Mouse (Mus musculus): ENCODE data around the gene Igf1r.

The Igf1r gene

DNA sequence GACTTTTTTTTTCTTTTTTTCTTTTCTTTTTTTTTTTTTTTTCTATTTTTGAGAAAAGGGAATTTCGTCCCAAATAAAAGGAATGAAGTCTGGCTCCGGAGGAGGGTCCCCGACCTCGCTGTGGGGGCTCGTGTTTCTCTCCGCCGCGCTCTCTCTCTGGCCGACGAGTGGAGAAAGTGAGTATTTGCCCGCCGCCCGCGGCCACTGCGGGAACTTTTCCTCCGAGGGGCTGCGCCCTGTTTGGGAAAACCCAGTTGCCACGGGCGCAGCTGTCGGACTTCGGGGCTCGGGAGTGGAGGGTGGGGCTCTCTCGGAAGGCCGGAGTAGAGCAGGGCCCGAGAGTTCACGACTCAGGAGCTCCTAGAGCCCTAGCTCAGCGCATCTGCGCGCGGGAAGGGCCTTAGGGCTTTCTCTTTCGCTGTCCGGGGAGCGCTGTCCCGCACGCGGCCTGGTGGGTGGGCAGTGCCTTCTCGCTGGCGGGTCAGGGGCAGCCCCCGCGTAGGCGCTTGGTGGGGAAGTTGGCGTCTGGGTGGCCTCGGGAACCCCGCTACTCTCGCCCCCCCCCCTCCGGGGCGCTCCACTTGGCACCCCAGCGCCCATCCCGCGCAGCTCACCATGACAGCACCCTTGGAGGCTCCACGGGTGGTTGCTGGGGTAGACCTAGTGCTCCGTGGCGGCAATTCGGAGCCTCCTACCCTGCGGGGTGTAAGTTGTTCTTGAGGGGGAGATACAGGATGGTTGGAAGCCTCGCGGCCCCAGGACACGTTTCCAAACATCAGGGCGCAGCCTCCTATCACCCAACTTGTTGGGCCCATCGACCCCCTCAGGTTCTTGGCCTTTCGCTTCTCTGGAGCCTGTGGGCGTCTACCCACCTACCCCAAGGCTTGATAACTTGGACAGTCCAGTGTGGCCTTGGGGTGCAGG, at the start of gene Igf1r:
TSS of gene Igf1r (plus strand) at position 51 of the 924 bp plus-strand sequence.
- peak; percentile 36 to 55 for DNase-seq

DNA sequence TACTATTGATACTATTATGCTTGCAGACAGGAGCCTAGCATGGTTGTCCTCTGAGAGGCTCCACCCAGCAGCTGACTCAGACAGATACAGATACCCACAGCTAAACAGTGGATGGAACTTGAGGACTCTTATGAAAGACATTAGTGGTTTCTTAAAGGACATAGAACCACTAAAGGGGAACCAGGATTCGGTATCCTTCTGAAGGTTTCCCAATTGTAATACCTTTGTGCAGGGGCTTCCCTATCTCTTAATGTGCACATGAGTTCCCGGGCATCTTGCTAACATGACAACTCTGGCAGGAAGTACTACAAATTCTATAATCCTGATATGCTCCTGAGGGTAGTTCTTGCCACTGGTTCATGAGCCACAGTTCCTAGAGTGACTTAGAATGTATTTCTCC, 46.3 kb upstream of the Igf1r start:
- no peak for DNase-seq

DNA sequence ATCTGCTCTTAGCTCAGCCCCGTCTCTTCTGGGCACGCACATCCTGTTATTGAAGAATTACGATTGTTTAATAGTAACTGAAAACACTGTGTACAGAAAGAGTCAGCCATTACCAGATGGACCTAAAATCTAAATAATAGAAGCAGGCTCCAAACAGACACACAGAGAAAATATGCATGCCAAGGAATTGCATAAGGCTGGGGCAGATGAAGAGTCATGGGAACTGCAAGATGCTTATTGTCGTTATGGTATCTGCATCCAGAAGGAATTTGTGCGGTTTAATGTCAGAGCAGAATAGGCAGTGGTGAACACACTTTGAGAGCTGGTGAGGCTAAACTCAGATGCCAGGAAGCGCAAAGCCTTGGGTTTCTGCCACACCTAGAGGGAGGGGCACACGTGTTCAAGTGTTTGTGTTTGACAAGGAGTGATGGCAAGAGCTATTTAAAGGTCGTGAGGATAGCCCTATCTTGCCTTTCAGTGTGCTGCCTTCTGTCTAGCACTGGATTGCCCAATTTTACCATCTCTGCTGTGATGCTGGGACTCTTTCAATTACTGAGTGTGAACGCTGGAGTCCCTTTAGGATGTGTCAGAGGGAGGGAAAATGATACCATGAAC, 44.7 kb upstream of the Igf1r start:
- no peak for DNase-seq

DNA sequence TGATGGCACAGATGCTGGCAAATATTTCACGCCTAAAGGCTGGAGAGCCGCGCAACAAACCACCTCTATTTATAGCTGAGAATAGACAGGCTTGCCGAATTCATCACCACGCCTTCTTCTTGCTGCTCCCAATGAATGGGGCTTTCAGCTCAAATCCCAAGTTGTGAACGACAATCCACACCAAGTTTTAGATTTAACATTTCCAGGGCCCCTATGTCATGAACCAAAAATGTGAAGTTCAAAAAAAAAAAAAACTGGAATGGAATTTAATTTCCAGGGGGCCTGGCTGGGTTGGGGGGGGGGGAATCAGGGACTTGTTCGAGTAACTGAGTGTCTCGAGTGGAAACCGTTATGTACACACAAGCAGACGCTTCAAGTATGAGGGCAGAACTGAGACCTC, 42.1 kb upstream of the Igf1r start:
- DNase-seq, result no peak

DNA sequence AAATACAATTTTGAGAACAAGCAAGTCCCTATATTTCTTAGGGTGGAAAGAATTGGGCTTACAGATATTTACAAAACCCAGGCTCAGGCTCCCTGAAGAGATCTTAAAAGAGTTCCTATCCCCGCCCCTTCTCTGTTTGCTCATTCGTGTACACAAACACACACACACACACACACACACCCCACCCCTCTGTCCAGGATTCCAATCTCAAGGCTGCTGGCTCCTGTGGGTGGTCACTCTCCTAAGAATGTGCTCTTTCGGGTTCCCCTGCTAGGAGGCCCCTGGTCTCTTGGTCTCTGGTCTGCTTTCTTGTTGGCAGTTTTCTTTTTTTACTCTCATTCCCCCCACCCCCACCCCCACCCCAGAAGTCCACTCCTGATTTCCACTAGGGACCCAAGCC, 41.7 kb upstream of the Igf1r start:
- no peak for DNase-seq

DNA sequence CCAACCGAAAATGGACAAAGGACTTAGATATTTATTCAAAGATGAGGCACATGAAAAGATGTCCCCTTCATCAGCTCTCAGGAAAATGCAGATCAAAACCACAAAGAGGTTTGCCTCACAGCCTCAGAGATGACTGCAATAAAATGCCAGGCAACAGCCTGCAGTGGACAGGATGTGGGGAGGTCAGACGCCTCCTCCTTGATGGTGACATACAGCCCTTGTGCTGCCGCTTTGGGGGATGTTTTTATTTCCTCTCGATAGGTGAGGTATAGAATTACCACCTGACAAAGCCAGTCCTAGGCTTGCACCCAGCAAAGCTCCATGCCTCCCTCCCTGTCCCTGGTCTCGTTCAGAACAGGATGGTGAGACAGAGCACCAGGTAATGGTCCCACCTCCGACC, 40.8 kb upstream of the Igf1r start:
- no peak for DNase-seq

DNA sequence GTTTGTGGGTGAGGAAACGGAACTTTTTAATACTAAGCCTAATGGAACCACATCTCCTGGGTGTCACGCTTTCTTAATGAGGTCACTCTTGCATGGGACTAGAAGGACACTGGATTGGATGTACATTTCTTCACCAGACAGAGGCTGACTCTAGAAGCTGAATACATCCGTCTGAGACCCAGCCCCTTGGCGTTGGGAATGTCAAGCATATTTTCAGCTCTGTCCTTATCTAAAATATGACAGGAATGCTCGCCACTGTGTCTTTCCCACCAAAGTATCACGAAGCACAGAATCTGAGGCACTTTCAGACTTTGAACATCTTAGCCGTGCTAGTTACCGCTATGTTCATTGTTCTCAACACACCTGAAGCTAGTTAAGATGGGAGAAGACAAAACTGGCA, 35.7 kb upstream of the Igf1r start:
- DNase-seq, result no peak

DNA sequence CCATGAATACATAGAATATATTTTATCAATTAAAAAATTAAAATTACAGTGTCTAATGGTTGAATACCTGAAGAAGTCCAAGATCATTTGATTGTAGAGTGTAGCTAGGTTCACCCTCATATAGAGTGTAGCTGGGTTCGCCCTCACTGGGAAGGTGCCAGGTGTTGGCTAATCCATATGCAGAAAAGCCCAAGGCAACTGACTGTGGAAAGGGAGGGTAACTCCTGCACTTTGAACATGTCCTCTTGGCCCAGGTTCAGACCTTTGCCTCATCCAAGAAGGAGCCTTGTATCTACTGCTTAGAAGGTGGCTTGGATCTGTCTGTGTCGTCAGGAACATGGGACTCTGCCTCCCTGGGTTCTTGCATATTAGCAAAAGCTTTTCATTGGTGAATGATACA, 34.9 kb upstream of the Igf1r start:
- no peak for DNase-seq

DNA sequence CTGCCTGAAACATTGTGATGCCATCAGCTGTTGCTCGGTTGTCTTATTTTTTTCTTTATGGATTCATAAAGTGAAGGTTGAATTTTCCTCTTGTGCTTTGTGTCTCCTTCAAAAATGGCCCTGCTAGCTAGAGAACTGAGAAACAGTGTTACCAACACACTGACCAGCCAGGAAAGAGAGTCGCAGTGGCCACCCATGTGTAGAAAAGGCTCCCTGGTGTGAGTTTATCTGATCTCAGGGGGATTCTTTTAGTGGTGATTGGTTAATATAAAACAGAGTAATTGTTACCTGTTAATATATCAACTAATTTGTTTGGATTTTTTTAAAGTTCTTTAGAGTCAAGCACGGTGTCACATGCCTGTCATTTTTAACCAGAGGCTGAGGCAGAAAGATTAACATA, 33.2 kb upstream of the Igf1r start:
- no peak for DNase-seq

DNA sequence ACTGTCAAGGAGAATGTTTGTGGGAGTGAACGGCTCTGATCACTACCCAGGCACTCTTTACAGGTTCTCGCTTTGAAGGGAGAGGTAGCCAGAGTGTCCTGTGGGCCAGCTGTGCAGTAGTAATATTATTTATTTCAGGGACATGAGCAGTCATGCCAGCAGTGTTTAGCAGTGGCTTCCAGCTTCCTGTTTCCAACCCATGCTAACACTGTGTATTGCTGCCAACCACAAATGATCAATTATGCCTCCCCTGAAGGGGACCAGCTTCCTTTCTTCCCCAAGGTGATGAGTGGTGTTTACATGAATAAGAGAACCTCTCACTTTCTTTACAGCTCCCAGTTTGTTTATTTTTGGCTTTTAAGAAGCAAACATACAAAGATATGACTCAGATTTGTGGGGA, 28.4 kb upstream of the Igf1r start:
- DNase-seq, result no peak

DNA sequence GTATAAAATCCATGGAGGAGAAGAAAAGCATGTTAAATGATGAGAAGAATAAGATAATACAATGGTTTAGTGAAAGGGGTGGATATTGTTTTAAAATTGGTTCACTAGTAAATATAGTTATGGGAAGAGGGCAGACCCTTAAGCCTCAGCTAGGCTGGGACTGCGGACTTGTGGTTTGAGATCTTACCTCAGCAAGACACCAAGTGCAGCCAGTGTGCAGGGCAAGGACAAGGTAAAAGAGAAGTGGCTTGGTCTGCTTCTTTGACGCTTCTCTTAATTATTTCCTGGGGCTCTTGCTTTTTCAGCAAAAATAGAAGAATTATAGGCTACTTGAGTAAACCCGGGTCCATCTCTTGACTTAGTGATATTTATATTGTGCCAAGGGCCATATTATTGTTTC, 22.5 kb upstream of the Igf1r start:
- DNase-seq, result no peak

DNA sequence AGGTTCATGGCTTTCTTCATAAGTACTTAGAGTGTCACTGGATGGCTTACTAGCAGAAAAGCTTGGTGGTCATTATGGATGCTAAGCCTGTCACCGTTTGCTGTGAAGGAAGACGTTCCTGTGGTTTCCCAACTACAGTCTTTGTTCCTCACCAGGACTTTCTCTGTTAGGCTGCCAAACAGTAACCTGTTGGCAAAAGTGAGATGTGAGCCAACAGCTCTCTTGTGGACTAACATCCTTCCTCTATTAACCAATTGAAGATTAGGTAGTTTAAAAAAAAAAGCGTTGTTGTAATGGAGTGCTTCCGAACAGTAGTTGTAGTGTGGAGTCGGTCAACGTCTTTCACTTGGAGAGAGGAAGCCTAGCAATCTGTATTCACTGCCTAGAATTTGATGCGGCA, 15.8 kb upstream of the Igf1r start:
- DNase-seq, result no peak

DNA sequence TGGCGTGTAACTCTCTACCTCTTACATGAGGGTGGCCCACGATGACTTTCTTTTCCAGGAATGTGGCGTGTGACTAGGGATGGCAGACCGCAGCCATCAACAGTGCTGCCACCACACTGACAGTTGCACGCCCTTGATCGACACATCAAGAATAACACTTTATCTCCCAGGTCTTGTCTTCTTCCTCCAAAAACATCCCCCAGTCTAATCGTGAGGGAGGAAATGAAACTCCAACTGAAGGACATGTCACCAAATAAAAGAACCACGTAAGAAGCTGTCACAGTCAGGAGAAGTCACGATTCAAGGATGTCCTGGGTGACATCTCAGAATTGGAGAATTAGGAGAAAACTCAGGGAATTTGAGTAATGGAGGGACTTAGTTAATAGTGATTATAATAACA, 8.8 kb upstream of the Igf1r start:
- no peak for DNase-seq

DNA sequence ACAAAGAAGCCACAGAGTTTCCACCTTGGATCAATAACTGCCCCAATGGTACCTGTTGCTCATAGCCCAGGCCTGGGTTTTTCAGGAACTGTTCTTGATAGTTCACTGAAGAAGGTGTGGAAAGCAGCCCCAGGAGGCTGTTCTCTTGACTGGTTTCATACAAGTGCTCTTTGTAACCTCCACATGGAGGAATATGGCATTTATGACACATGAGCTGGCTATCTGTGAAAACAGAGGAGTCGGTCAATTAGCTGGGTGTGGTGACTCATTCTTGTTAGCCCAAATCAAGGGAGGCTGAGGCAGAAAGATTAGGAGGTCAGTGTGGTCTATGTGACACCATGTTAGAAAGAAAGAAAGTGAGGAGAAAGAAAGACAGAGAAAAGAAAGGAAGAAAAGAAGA, 5.7 kb upstream of the Igf1r start:
- DNase-seq, result no peak

DNA sequence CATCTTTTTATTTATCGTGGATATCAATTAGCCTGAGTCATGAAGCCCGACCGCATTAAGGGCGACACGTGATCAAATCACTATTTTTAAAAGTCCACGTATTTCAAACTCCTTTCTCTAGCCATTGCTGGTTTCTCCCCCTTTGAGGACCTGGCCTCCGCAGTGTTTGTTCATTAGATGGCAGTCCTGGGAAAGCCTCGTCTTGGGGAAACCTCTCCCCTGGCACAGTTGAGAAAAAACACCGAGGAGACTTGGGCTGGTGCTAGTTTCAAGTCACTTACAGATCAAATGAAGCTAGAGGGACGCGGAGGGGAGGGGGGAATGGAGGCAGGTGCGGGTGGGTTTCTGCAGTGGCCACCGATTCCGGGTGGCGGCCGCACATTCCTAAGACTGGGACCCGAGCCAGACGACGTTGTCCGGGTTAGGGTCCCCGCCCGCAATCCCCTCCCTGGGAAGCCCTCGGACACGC, 2.2 kb upstream of the Igf1r start:
- no peak for DNase-seq

DNA sequence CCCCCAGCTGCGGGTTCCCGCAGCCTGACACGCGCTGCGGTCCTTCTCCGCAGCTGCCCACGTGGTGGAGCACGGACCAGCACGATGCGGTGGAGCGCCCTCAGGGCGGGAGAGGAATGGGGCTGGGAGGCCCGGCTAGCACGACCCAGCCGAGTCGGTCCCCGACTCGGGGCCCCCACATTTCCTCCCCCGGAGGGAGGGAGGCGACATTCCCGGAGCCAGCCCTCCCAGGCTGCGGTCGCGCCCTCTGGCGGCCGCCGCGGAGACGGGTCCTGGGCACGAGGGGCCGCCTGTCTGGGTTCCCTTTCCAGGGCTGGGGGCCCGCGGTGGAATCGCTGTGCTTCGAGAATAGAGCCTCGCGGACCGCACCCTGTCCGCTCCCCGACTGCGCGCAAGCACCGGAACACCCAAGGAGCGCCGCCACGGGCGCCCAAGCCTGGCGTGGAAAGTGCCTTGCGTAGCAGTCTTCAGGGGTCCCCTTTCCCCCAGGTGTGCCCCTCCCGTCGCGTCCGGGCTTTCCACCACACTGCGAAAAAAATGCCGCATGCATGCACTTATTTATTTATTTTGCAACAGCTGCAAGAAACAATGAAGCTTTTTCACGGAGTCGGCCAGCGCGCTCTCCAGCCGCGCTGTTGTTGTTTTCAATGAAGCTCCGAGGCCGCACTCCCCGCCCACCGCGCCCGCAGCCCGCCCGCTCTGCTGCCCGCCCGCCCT, 1.7 kb upstream of the Igf1r start:
- peak; percentile 81 to 86 for DNase-seq

DNA sequence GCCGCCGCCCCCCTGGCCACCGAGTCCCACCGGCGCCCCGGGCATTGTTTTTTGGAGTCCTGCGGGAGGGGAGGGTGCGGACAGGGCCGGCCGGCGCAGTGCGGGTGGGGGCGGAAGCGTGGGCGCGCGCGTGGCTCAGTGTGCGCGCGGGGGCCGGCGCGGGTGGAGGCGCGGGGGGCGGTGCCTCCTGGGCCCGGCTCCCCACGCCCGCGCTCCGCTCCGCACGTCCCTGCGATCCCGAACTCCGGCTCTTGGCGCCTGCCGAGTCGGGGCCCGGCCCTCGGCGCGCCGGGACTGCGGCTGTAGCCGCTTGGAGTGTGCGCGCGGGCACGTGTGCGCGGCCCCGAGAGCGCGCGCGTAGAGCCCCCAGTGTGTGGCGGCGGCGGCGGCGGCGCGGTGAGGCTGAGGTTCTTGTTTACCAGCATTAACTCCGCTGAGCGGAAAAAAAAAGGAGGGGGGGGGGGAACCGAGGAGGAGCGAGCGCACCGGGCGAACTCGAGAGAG, 1.0 kb upstream of the Igf1r start:
- DNase-seq, result peak; percentile 91 to 93

DNA sequence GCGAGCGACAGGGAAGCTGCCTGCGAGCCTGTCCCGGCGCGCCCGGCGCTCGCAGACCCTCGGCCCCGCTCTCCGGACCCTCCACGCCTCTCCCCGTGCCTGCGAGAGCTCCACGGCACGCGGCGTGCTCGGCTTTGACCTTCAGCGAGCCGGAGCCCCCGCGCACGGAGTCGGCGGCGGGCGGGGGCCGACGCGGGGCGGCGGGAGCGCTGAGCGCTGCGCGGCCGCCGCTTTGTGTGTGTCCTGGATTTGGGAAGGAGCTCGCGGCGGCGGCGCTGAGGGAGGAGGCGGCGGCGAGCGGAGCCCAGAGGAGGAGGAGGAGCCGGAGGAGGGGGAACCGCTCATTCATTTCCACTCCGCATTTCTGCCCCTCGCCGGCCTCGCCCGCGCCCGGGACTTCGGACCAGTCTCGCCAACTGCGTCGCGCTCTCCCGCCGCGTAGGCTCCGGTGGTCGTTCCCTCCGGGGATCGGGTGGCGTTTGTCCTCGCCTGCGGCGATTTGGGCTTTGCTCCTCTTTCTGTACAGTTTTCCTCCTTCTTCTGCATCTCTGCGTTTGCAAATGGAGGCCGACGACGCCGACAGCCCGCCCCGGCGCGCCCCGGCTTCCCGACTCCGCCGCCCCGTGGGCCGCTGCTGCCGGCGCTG, 468 bp upstream of the Igf1r start:
- peak; percentile 66 to 71 for DNase-seq

DNA sequence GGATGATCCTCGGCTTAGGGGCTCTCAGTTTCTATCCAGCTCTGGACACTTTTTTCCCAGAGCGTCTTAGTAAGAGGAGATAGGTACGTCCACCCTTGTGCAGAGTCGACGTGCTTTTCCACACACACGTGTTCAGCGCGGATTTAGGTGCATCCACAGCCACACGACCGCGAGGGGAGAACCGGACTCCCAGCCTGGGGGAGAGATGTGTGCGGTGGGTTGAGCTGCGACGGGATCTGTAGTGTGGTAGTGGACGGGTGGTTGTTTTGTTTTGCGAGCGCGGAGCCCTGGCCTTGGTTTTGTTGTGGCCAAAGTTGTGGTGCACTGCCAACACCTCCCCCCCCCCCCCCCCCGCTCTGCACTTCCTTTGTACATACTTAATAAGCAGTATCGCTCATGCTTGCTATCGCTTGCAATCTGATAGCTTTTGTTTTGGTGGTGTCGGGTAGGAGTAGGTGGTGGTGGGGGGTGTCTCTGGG, 1.2 kb downstream of the Igf1r start:
- DNase-seq, result peak; percentile 13 to 25

DNA sequence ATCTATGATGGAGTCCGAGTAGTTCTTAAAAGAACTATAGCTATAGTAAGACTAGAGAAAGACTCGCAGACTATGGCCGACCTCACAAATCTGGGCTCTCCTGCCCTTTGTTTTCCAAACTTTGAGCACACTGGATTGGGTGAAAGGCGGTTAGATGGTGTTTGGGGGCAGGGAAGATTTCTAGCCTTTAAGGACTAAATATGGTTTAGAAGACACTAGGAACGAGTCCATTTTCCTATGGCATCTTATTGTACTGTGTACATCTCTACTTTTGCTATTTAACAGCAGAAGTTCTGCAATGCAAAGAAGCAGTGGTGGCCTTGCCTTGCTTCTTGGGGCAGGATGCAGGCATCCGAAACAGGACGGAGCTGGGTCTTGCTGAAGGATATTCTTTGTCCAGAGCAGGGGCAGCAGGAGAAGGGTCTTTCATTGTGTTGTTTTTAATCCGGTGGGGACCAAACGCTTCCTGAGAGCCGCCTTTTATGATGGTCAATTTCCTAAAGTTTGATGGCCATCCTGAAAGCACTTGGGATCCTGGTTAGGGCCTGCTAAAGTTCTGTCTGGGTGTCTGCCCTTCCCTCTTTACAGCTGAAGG, 2.1 kb downstream of the Igf1r start:
- no peak for DNase-seq

DNA sequence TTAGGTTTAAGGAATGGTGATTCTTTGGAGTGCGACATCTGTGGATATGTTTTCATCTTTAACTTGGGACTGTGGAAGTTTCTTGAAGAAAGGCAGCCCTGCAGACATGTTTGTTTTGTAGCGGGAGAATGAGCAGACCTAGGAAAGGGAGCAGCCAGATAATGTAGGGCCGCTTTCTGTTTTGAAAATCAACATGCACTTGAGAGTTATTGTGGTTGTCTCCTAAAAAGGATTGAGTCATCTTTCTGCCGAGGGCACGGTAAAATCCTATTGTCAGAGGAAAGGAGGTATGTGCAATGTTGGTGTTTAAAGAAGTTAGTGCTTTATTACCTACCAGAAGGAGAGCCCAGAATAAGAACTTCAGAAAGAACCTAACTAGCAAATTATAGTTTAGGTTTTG, 2.6 kb downstream of the Igf1r start:
- no peak for DNase-seq

DNA sequence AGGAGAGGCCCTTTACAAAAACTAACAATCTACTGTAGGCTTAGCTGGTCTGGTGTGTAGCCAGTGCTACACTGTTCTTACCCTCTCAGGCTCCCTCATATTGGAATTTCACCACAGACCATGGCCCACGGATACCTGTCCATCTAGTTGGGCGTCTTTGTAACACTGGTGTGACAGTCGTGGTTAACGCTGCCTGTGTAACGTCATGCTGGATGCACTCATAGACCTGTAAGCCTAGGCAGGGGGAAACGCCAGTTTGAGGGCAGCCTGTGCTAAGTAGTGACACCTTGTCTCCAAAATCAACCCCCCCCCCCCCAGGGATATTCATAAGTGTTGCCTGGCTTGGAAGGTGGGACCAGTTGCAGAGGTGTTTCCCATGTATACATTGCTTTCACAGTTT, 4.7 kb downstream of the Igf1r start:
- DNase-seq, result no peak
